Mouse (Mus musculus): ENCODE data around the gene Rgs6. TPM values are rescaled to one million over a fixed set of nuclear protein-coding genes. Genes with fewer than 3 reads are reported as not detected.
A peak's percentile ranks its signal among the peaks of the same experiment; 100 is the strongest.

Rgs6 gene
- total RNA-seq, 2 experiments from 2014 or later = 85.6 to 95.8 TPM

GRCm38 (mm10) chr12:83125284-83125683 lies 537.2 kb downstream of the Rgs6 start:
- no peak for DNase-seq (ENCODE audit: extremely low spot score in 1 of 2, low spot score in 2 of 2)
- intact Hi-C loops (cut with DNase I) = no loop called here

- intact Hi-C loops (cut with DNase I) = no loop called here
- no peak for DNase-seq (ENCODE audit: extremely low spot score in 1 of 2, low spot score in 2 of 2)
Observed at GRCm38 (mm10) chr12:83126923-83127322, 538.8 kb downstream of the Rgs6 start.

- DNase-seq (ENCODE audit: extremely low spot score in 1 of 2, low spot score in 2 of 2) = peak in 1 of 2 experiments; percentile 38
- intact Hi-C loops (cut with DNase I) = no loop called here
Observed at GRCm38 (mm10) chr12:83127955-83128354, 539.9 kb downstream of the Rgs6 start.

- no peak for DNase-seq (ENCODE audit: extremely low spot score in 1 of 2, low spot score in 2 of 2)
- intact Hi-C loops (cut with DNase I) = no loop called here
Observed at GRCm38 (mm10) chr12:83128606-83129005, 540.5 kb downstream of the Rgs6 start.

GRCm38 (mm10) chr12:83131405-83131804 lies 543.3 kb downstream of the Rgs6 start:
- DNase-seq (ENCODE audit: extremely low spot score in 1 of 2, low spot score in 2 of 2) = no peak
- intact Hi-C loops (cut with DNase I) = no loop called here

GRCm38 (mm10) chr12:83133827-83134226 lies 545.7 kb downstream of the Rgs6 start:
- DNase-seq (ENCODE audit: extremely low spot score in 1 of 2, low spot score in 2 of 2) = peak; percentile 67 to 80
- intact Hi-C loops (cut with DNase I) = no loop called here

GRCm38 (mm10) chr12:83136031-83136430 lies 547.9 kb downstream of the Rgs6 start:
- no peak for DNase-seq (ENCODE audit: extremely low spot score in 1 of 2, low spot score in 2 of 2)
- intact Hi-C loops (cut with DNase I) = no loop called here

GRCm38 (mm10) chr12:83136460-83136859 lies 548.4 kb downstream of the Rgs6 start:
- intact Hi-C loops (cut with DNase I) = no loop called here
- DNase-seq (ENCODE audit: extremely low spot score in 1 of 2, low spot score in 2 of 2) = no peak

GRCm38 (mm10) chr12:83137001-83137400 lies 548.9 kb downstream of the Rgs6 start:
- intact Hi-C loops (cut with DNase I) = no loop called here

GRCm38 (mm10) chr12:83141164-83141563 lies 553.1 kb downstream of the Rgs6 start:
- intact Hi-C loops (cut with DNase I) = no loop called here
- no peak for DNase-seq (ENCODE audit: extremely low spot score in 1 of 2, low spot score in 2 of 2)

More at GRCm38 (mm10) chr12:83137001-83137400, 548.9 kb downstream of the Rgs6 start:
- peak in 1 of 2 experiments; percentile 22 for DNase-seq (ENCODE audit: extremely low spot score in 1 of 2, low spot score in 2 of 2)

GRCm38 (mm10) chr12:83142507-83142906 lies 554.4 kb downstream of the Rgs6 start:
- DNase-seq (ENCODE audit: extremely low spot score in 1 of 2, low spot score in 2 of 2) = no peak
- intact Hi-C loops (cut with DNase I) = no loop called here

- peak in 1 of 2 experiments; percentile 41 for DNase-seq (ENCODE audit: extremely low spot score in 1 of 2, low spot score in 2 of 2)
- intact Hi-C loops (cut with DNase I) = no loop called here
Observed at GRCm38 (mm10) chr12:83143071-83143470, 555.0 kb downstream of the Rgs6 start.

GRCm38 (mm10) chr12:83143574-83143973 lies 555.5 kb downstream of the Rgs6 start:
- intact Hi-C loops (cut with DNase I) = no loop called here
- DNase-seq (ENCODE audit: extremely low spot score in 1 of 2, low spot score in 2 of 2) = no peak

- intact Hi-C loops (cut with DNase I) = no loop called here
Observed at GRCm38 (mm10) chr12:83145074-83145473, 557.0 kb downstream of the Rgs6 start.

GRCm38 (mm10) chr12:83145902-83146301 lies 557.8 kb downstream of the Rgs6 start:
- no peak for DNase-seq (ENCODE audit: extremely low spot score in 1 of 2, low spot score in 2 of 2)
- intact Hi-C loops (cut with DNase I) = no loop called here

More at GRCm38 (mm10) chr12:83145074-83145473, 557.0 kb downstream of the Rgs6 start:
- DNase-seq (ENCODE audit: extremely low spot score in 1 of 2, low spot score in 2 of 2) = no peak

GRCm38 (mm10) chr12:83146917-83147316 lies 558.8 kb downstream of the Rgs6 start:
- DNase-seq (ENCODE audit: extremely low spot score in 1 of 2, low spot score in 2 of 2) = no peak
- intact Hi-C loops (cut with DNase I) = no loop called here

- intact Hi-C loops (cut with DNase I) = no loop called here
Observed at GRCm38 (mm10) chr12:83150030-83150429, 561.9 kb downstream of the Rgs6 start.

GRCm38 (mm10) chr12:83150813-83151212 lies 562.7 kb downstream of the Rgs6 start:
- DNase-seq (ENCODE audit: extremely low spot score in 1 of 2, low spot score in 2 of 2) = no peak
- intact Hi-C loops (cut with DNase I) = no loop called here

More at GRCm38 (mm10) chr12:83150030-83150429, 561.9 kb downstream of the Rgs6 start:
- no peak for DNase-seq (ENCODE audit: extremely low spot score in 1 of 2, low spot score in 2 of 2)

- no peak for DNase-seq (ENCODE audit: extremely low spot score in 1 of 2, low spot score in 2 of 2)
- intact Hi-C loops (cut with DNase I) = no loop called here
Observed at GRCm38 (mm10) chr12:83151474-83151873, 563.4 kb downstream of the Rgs6 start.

- DNase-seq (ENCODE audit: extremely low spot score in 1 of 2, low spot score in 2 of 2) = no peak
- intact Hi-C loops (cut with DNase I) = no loop called here
Observed at GRCm38 (mm10) chr12:83160211-83160610, 572.1 kb downstream of the Rgs6 start.

GRCm38 (mm10) chr12:83160700-83161099 lies 572.6 kb downstream of the Rgs6 start:
- no peak for DNase-seq (ENCODE audit: extremely low spot score in 1 of 2, low spot score in 2 of 2)
- intact Hi-C loops (cut with DNase I) = no loop called here
